Mouse (Mus musculus): ENCODE measurements around the gene Pitpnc1. TPM values are rescaled to one million over a fixed set of nuclear protein-coding genes. Genes with fewer than 3 reads are reported as not detected.

Gene Pitpnc1
- polyA plus RNA-seq, 1 experiment from 2014 or later, result 9.1 TPM

- H3K27me3 ChIP-seq (ENCODE audit: insufficient read depth, low read length), result no peaks in the 10 kb centered on the region
- no peak for TF ChIP-seq CTCF (IDR thresholded peaks at IDR 0.05; ENCODE audit: low read depth)
- TF ChIP-seq EP300 (IDR thresholded peaks at IDR 0.05; ENCODE audit: low read depth), result no peak
- no peaks in the 10 kb centered on the region for H3K4me1 ChIP-seq (ENCODE audit: insufficient read depth)
- peaks cover 11% of the 10 kb centered on the region; the same call in 1 of the 2 replicates for H3K36me3 ChIP-seq (replicated peaks; ENCODE audit: insufficient read depth, low read length)
- DNase-seq (no peak), ATAC-seq (no peak)
- 0 out of 2 replicates have a peak, but pooled peaks cover 2% of the 10 kb centered on the region for H3K9me3 ChIP-seq (ENCODE audit: low read length)
- no peak overlapping the region for H3K27ac ChIP-seq (ENCODE audit: low read depth)
- no peak overlapping the region for H3K4me3 ChIP-seq (ENCODE audit: low read depth, low read length)
- 75% methylated on average over 5 of the region's 5 CpGs for WGBS (ENCODE audit: insufficient replicate concordance)
- H3K4me2 ChIP-seq (ENCODE audit: low read depth, low read length), result no peak overlapping the region
- H3K9ac ChIP-seq (replicated peaks), result no peak overlapping the region
Measured at GRCm38 (mm10) chr11:107225301-107225700, 245.2 kb downstream of the Pitpnc1 start.

- DNase-seq, result no peak
- H3K9me3 ChIP-seq (ENCODE audit: low read length), result 0 out of 2 replicates have a peak, but pooled peaks cover 2% of the 10 kb centered on the region
- no peak for ATAC-seq
- no peak overlapping the region for H3K27ac ChIP-seq (ENCODE audit: low read depth)
- H3K4me3 ChIP-seq (ENCODE audit: low read depth, low read length), result no peak overlapping the region
- H3K27me3 ChIP-seq (ENCODE audit: insufficient read depth, low read length), result no peaks in the 10 kb centered on the region
- H3K4me1 ChIP-seq (ENCODE audit: insufficient read depth), result no peaks in the 10 kb centered on the region
- TF ChIP-seq CTCF (IDR thresholded peaks at IDR 0.05; ENCODE audit: low read depth) (no peak), EP300 (IDR thresholded peaks at IDR 0.05; ENCODE audit: low read depth) (no peak)
- no peak overlapping the region for H3K4me2 ChIP-seq (ENCODE audit: low read depth, low read length)
- peaks cover 11% of the 10 kb centered on the region; the same call in 1 of the 2 replicates for H3K36me3 ChIP-seq (replicated peaks; ENCODE audit: insufficient read depth, low read length)
- WGBS (ENCODE audit: insufficient replicate concordance), result 74% methylated on average over 8 of the region's 8 CpGs
- no peak overlapping the region for H3K9ac ChIP-seq (replicated peaks)
Measured at GRCm38 (mm10) chr11:107223667-107224214, 246.8 kb downstream of the Pitpnc1 start.

GRCm38 (mm10) chr11:107223169-107223561 is 247.3 kb downstream of the Pitpnc1 start:
- no peak overlapping the region for H3K27ac ChIP-seq (ENCODE audit: low read depth)
- WGBS (ENCODE audit: insufficient replicate concordance), result 76% methylated on average over 1 of the region's 1 CpGs
- ATAC-seq (no peak), DNase-seq (no peak)
- no peaks in the 10 kb centered on the region for H3K4me1 ChIP-seq (ENCODE audit: insufficient read depth)
- H3K4me3 ChIP-seq (ENCODE audit: low read depth, low read length), result no peak overlapping the region
- TF ChIP-seq EP300 (IDR thresholded peaks at IDR 0.05; ENCODE audit: low read depth) (no peak), CTCF (IDR thresholded peaks at IDR 0.05; ENCODE audit: low read depth) (no peak)
- H3K9me3 ChIP-seq (ENCODE audit: low read length), result 0 out of 2 replicates have a peak, but pooled peaks cover 2% of the 10 kb centered on the region
- H3K27me3 ChIP-seq (ENCODE audit: insufficient read depth, low read length), result no peaks in the 10 kb centered on the region
- H3K9ac ChIP-seq (replicated peaks), result no peak overlapping the region
- no peak overlapping the region for H3K4me2 ChIP-seq (ENCODE audit: low read depth, low read length)
- H3K36me3 ChIP-seq (replicated peaks; ENCODE audit: insufficient read depth, low read length), result peaks cover 6% of the 10 kb centered on the region; the same call in 1 of the 2 replicates

DNA sequence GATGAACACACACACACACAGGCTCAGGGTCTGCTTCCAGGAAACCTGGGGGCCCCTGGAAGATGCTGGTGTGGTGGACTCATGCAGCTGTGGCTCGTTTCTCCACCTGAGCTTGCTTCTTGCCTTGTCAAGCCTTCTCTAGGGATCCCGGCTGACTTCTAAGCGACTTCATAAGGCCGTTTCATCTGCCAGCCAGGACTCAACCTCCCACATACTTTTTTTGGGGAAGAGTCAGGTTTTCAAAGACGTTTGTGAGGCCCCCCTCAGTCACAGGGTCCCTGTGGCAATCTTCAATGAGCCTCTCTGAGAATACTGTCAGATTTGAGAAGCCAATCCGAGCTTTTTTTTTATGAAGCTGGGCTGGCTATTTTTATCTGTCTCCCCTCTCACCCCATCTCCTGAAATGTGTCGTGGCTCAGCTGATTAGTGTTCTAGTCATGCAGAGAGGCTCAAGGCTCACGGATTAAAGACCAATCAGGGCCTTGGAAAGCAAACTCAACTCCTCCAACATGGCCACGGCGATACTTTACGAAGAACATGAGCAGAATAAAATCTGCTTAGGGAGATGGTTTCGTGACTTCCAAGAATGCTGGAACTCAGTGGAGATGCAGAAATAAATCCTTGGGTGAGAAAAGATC is 247.8 kb downstream of the Pitpnc1 start:
- ATAC-seq (no peak), DNase-seq (no peak)
- Histone ChIP-seq H3K4me2 (ENCODE audit: low read depth, low read length) (no peak overlapping the region), H3K4me3 (ENCODE audit: low read depth, low read length) (no peak overlapping the region), H3K9me3 (ENCODE audit: low read length) (0 out of 2 replicates have a peak, but pooled peaks cover under 1% of the 10 kb centered on the region), H3K4me1 (ENCODE audit: insufficient read depth) (no peaks in the 10 kb centered on the region), H3K36me3 (replicated peaks; ENCODE audit: insufficient read depth, low read length) (peaks cover 5% of the 10 kb centered on the region; the same call in 1 of the 2 replicates), H3K27me3 (ENCODE audit: insufficient read depth, low read length) (no peaks in the 10 kb centered on the region), H3K9ac (replicated peaks) (no peak overlapping the region), H3K27ac (ENCODE audit: low read depth) (no peak overlapping the region)
- WGBS (ENCODE audit: insufficient replicate concordance), result 79% methylated on average over 12 of the region's 12 CpGs
- TF ChIP-seq EP300 (IDR thresholded peaks at IDR 0.05; ENCODE audit: low read depth) (no peak), CTCF (IDR thresholded peaks at IDR 0.05; ENCODE audit: low read depth) (no peak)

DNA sequence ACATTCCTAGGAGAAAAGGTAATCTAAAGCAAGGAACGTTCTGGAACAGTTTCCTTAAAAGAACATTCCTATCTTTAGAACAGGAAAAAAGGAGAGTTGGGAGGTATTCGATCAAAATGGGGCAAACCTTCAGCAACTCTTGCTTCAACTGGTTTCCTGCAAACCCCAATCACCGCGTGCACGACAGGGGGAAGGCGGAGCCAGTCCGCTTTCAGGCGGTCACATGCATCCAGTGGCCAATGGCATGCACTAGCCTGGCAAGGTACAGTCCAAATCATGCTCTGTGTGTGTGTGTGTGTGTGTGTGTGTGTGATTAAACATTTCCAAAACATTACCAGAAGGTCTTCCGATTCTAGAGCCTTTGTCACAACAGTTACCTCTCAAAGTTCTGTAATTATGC is 255.4 kb downstream of the Pitpnc1 start:
- Histone ChIP-seq H3K36me3 (replicated peaks; ENCODE audit: insufficient read depth, low read length) (peaks cover 17% of the 10 kb centered on the region), H3K4me3 (ENCODE audit: low read depth, low read length) (no peak overlapping the region), H3K4me1 (ENCODE audit: insufficient read depth) (no peaks in the 10 kb centered on the region), H3K27ac (ENCODE audit: low read depth) (no peak overlapping the region), H3K27me3 (ENCODE audit: insufficient read depth, low read length) (no peaks in the 10 kb centered on the region), H3K9me3 (ENCODE audit: low read length) (no peaks in the 10 kb centered on the region), H3K9ac (replicated peaks) (no peak overlapping the region), H3K4me2 (ENCODE audit: low read depth, low read length) (no peak overlapping the region)
- WGBS (ENCODE audit: insufficient replicate concordance), result 86% methylated on average over 9 of the region's 9 CpGs
- DNase-seq (no peak), ATAC-seq (no peak)
- no peak for TF ChIP-seq EP300 (IDR thresholded peaks at IDR 0.05; ENCODE audit: low read depth)
- TF ChIP-seq CTCF (IDR thresholded peaks at IDR 0.05; ENCODE audit: low read depth), result no peak

- TF ChIP-seq CTCF (IDR thresholded peaks at IDR 0.05; ENCODE audit: low read depth), result peak; percentile 58
- no peak for TF ChIP-seq EP300 (IDR thresholded peaks at IDR 0.05; ENCODE audit: low read depth)
Measured at GRCm38 (mm10) chr11:107213745-107214144, 256.8 kb downstream of the Pitpnc1 start.

More at GRCm38 (mm10) chr11:107213745-107214144, 256.8 kb downstream of the Pitpnc1 start:
- H3K9me3 ChIP-seq (ENCODE audit: low read length), result no peaks in the 10 kb centered on the region
- peaks cover 17% of the 10 kb centered on the region for H3K36me3 ChIP-seq (replicated peaks; ENCODE audit: insufficient read depth, low read length)
- H3K4me1 ChIP-seq (ENCODE audit: insufficient read depth), result no peaks in the 10 kb centered on the region
- no peak overlapping the region for H3K4me3 ChIP-seq (ENCODE audit: low read depth, low read length)
- DNase-seq (no peak), ATAC-seq (no peak)
- H3K27me3 ChIP-seq (ENCODE audit: insufficient read depth, low read length), result no peaks in the 10 kb centered on the region
- no peak overlapping the region for H3K4me2 ChIP-seq (ENCODE audit: low read depth, low read length)
- WGBS (ENCODE audit: insufficient replicate concordance), result 73% methylated on average over 5 of the region's 5 CpGs
- H3K27ac ChIP-seq (ENCODE audit: low read depth), result no peak overlapping the region
- H3K9ac ChIP-seq (replicated peaks), result no peak overlapping the region
